Mouse (Mus musculus) testis, adult 2 months (tissue): ENCODE results near the gene Cfap69.

Source experiments
- CTCF ChIP-seq: fragments of 200-500 bp; IDR thresholded peaks from 2 replicates; pipeline ENCODE4 v1.5.1; 2012; ENCODE audit warnings: low read depth, mild to moderate bottlenecking, inconsistent platforms, low read length, moderate library complexity; ENCODE audit not compliant: control insufficient read depth, insufficient read depth, insufficient replicate concordance
- POLR2A ChIP-seq: fragments of 200-500 bp; IDR thresholded peaks from 2 replicates; pipeline ENCODE4 v1.6.1; 2012; ENCODE audit warnings: low read depth, mild to moderate bottlenecking, inconsistent platforms, low read length, moderate library complexity; ENCODE audit not compliant: control insufficient read depth

DNA sequence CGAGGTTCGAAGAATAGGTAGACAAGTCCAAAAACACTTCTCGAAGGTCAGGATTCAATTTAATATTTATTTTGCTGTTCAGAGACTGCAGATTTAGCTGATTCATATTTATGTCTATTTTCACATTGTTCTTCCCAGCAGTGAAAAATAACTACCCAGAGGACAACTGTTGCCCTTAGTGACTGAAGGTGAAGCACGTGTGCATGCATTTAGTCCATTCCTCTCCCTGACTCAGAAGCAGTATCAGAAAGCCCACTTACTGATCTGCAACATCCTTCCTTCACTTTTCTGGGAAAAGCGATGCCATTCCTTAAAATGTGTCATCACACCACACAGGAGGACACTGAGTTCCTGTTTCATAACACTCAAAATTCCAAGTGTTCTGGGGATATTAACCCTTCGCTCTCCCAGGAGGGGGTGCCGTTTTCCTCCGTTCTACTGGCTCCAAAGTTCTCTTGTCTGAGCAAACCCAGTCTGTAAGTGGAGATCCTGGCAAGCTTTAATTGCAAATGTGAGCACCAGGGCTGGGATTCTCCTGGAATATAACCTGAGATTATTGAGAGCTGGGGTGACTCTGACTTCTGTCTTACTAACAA lies 25.0 kb upstream of the Cfap69 start:
- TF ChIP-seq CTCF (no peak), POLR2A (no peak)
